Mouse (Mus musculus): ENCODE measurements around the gene Tmem86b. TPM values are rescaled to one million over a fixed set of nuclear protein-coding genes. Genes with fewer than 3 reads are reported as not detected.

Gene Tmem86b
- total RNA-seq (2023; ENCODE audit: inconsistent age), result 46.4 to 54.9 TPM (median 50.2 TPM) in 4 replicates

GRCm38 (mm10) chr7:4631031-4631430 lies at the start of gene Tmem86b:
Gene Tmem86b, minus strand, starts transcription at chr7:4631422.

GRCm38 (mm10) chr7:4658912-4659551 lies 27.8 kb upstream of the Tmem86b start, which contains the start of gene Ppp6r1:
Gene Ppp6r1, minus strand, starts transcription at chr7:4659019.

GRCm38 (mm10) chr7:4603873-4604272 lies 27.3 kb downstream of the Tmem86b start, which contains the start of gene Ptprh:
Gene Ptprh, minus strand, starts transcription at chr7:4604041.

Other genes with a start within 250 kb of the Tmem86b start
- 0.15 to 0.42 TPM (median 0.16 TPM) in 3 of 4 replicates, not detected in the other for gene Gp6, start 233.7 kb downstream of the Tmem86b start, total RNA-seq (2023; ENCODE audit: inconsistent age)
- gene Rdh13, start 185.8 kb downstream of the Tmem86b start, total RNA-seq (2023; ENCODE audit: inconsistent age), result 8.4 to 10.3 TPM (median 9.5 TPM) in 4 replicates
- gene Eps8l1, start 170.7 kb downstream of the Tmem86b start, total RNA-seq (2023; ENCODE audit: inconsistent age), result 13.9 to 50.5 TPM (median 45.9 TPM) in 4 replicates
- 230 to 259 TPM (median 247 TPM) in 4 replicates for gene Ppp1r12c, start 129.7 kb downstream of the Tmem86b start, total RNA-seq (2023; ENCODE audit: inconsistent age)
- 0.61 to 2.7 TPM in 2 of 4 replicates, not detected in the others for gene Tnnt1, start 115.0 kb downstream of the Tmem86b start, total RNA-seq (2023; ENCODE audit: inconsistent age)
- 1.2 to 1.9 TPM in 2 of 4 replicates, not detected in the others for gene Tnni3, start 107.2 kb downstream of the Tmem86b start, total RNA-seq (2023; ENCODE audit: inconsistent age)
- 0.22 to 0.69 TPM (median 0.39 TPM) in 3 of 4 replicates, not detected in the other for gene Dnaaf3, start 99.0 kb downstream of the Tmem86b start, total RNA-seq (2023; ENCODE audit: inconsistent age)
- not detected in 4 replicates for gene Syt5, start 83.9 kb downstream of the Tmem86b start, total RNA-seq (2023; ENCODE audit: inconsistent age)
- gene Ptprh, start 27.4 kb downstream of the Tmem86b start, total RNA-seq (2023; ENCODE audit: inconsistent age), result 1.4 TPM in 1 of 4 replicates, not detected in the others
- gene Ppp6r1, start 27.6 kb upstream of the Tmem86b start, total RNA-seq (2023; ENCODE audit: inconsistent age), result 242 to 260 TPM (median 251 TPM) in 4 replicates
- 74.3 to 78.0 TPM (median 75.7 TPM) in 4 replicates for gene Hspbp1, start 53.6 kb upstream of the Tmem86b start, total RNA-seq (2023; ENCODE audit: inconsistent age)
- gene Brsk1, start 59.2 kb upstream of the Tmem86b start, total RNA-seq (2023; ENCODE audit: inconsistent age), result not detected in 4 replicates
- gene Tmem150b, start 93.8 kb upstream of the Tmem86b start, total RNA-seq (2023; ENCODE audit: inconsistent age), result 2.0 to 4.0 TPM (median 3.1 TPM) in 4 replicates
- 88.8 to 99.7 TPM (median 92.1 TPM) in 4 replicates for gene Kmt5c, start 108.7 kb upstream of the Tmem86b start, total RNA-seq (2023; ENCODE audit: inconsistent age)
- gene Cox6b2, start 121.7 kb upstream of the Tmem86b start, total RNA-seq (2023; ENCODE audit: inconsistent age), result 2.3 to 5.0 TPM (median 4.1 TPM) in 4 replicates
- gene Fam71e2, start 139.9 kb upstream of the Tmem86b start, total RNA-seq (2023; ENCODE audit: inconsistent age), result not detected in 4 replicates
- gene Il11, start 151.4 kb upstream of the Tmem86b start, total RNA-seq (2023; ENCODE audit: inconsistent age), result not detected in 4 replicates
- gene Tmem190, start 151.5 kb upstream of the Tmem86b start, total RNA-seq (2023; ENCODE audit: inconsistent age), result not detected in 4 replicates
- 2.0 to 2.9 TPM (median 2.4 TPM) in 4 replicates for gene Tmem238, start 158.2 kb upstream of the Tmem86b start, total RNA-seq (2023; ENCODE audit: inconsistent age)
- 1,659 to 1,852 TPM (median 1,727 TPM) in 4 replicates for gene Rpl28, start 161.5 kb upstream of the Tmem86b start, total RNA-seq (2023; ENCODE audit: inconsistent age)
- 137 to 170 TPM (median 148 TPM) in 4 replicates for gene Ube2s, start 181.2 kb upstream of the Tmem86b start, total RNA-seq (2023; ENCODE audit: inconsistent age)
- 0.39 to 1.9 TPM (median 0.72 TPM) in 4 replicates for gene Shisa7, start 213.3 kb upstream of the Tmem86b start, total RNA-seq (2023; ENCODE audit: inconsistent age)
- 6.1 to 12.0 TPM (median 7.0 TPM) in 4 replicates for gene Isoc2b, start 238.8 kb upstream of the Tmem86b start, total RNA-seq (2023; ENCODE audit: inconsistent age)
- 10.5 to 13.7 TPM (median 12.2 TPM) in 4 replicates for gene Isoc2a, start 245.7 kb upstream of the Tmem86b start, total RNA-seq (2023; ENCODE audit: inconsistent age)